Comparison of ENCODE assay signal across 9 mouse cellular contexts in genomic region chr11:103141944-103142255, GRCm38 (mm10). TPM values are rescaled to one million over a fixed set of nuclear protein-coding genes. Genes with fewer than 3 reads are reported as not detected.
DNase-seq lines count a peak whose midpoint lies in the region; ATAC-seq and TF ChIP-seq lines count a peak whose summit lies in the region.
"Had no signal": no experiment of that assay in that cellular context is flagged by ENCODE, and none has a peak within 500 bp of the region (broad histone marks: within the 10 kb centered on the region; RNA-seq: fewer than 3 reads in every experiment).

No protein-coding gene starts in this region.

- no peak overlapping the region for H3K4me2 ChIP-seq in limb, embryonic 14.5 days (replicated peaks; ENCODE audit: low read depth, low read length, severe bottlenecking)
- peak overlapping the region; percentile 34 for H3K4me2 ChIP-seq in stomach, embryonic 16.5 days (ENCODE audit: low read depth, low read length)

- intact Hi-C loops in heart, postnatal 10 days (cut with DNase I), result no loop called here

- H3K4me3 ChIP-seq in limb, embryonic 14.5 days (replicated peaks; ENCODE audit: low read length), result no peak overlapping the region
- H3K4me3 ChIP-seq in stomach, embryonic 16.5 days (replicated peaks; ENCODE audit: low read length), result no peak overlapping the region

- peak; percentile 37 for DNase-seq in embryo, embryonic 10 days (ENCODE audit: low spot score)
- no peak for DNase-seq in embryo, embryonic 9.5 days (ENCODE audit: extremely low spot score)
- DNase-seq in MN1 (ENCODE audit: low spot score), result peak; percentile 66
- peak; percentile 42 to 55 for DNase-seq in heart, postnatal 10 days
- DNase-seq in limb, embryonic 14.5 days (ENCODE audit: low spot score), result no peak
- DNase-seq in T-cell, adult 2 months (ENCODE audit: low spot score), result no peak
- DNase-seq in layer of hippocampus, postnatal 10 days (ENCODE audit: low spot score in 2 of 2), result no peak

- peak overlapping the region; percentile 25; the same call in 1 of the 2 replicates for H3K9ac ChIP-seq in limb, embryonic 14.5 days (ENCODE audit: low read depth, low read length, severe bottlenecking)
- H3K9ac ChIP-seq in stomach, embryonic 16.5 days (ENCODE audit: low read length), result peak overlapping the region; percentile 40

- no peak for ATAC-seq in limb, embryonic 14.5 days (ENCODE audit: low FRiP score, low read depth)
- ATAC-seq in stomach, embryonic 16.5 days (ENCODE audit: insufficient read depth, low FRiP score), result no peak

- TF ChIP-seq POLR2A in limb, embryonic 14.5 days (IDR thresholded peaks at IDR 0.05; ENCODE audit: borderline replicate concordance, extremely low read depth, insufficient read depth, insufficient read length), result no peak

- peak overlapping the region; percentile 67 for H3K27ac ChIP-seq in limb, embryonic 14.5 days (replicated peaks; ENCODE audit: low read depth, low read length)
- H3K27ac ChIP-seq in stomach, embryonic 16.5 days (ENCODE audit: low read length), result peak overlapping the region; percentile 98

- peaks cover 28% of the 10 kb centered on the region for H3K4me1 ChIP-seq in limb, embryonic 14.5 days (ENCODE audit: control insufficient read depth, insufficient read depth, low read length)
- peaks cover 35% of the 10 kb centered on the region for H3K4me1 ChIP-seq in stomach, embryonic 16.5 days (ENCODE audit: control insufficient read depth, insufficient read depth, low read length)

- H3K9me3 ChIP-seq in limb, embryonic 14.5 days (ENCODE audit: control insufficient read depth, low read length), result no peaks in the 10 kb centered on the region
- no peaks in the 10 kb centered on the region for H3K9me3 ChIP-seq in stomach, embryonic 16.5 days (replicated peaks; ENCODE audit: control insufficient read depth, low read length)

- peaks cover 21% of the 10 kb centered on the region for H3K36me3 ChIP-seq in limb, embryonic 14.5 days (ENCODE audit: control insufficient read depth, insufficient read depth, low read length)
- H3K36me3 ChIP-seq in stomach, embryonic 16.5 days (ENCODE audit: control insufficient read depth, insufficient read depth, low read length), result no peaks in the 10 kb centered on the region

- 38% methylated on average over 1 of the region's 1 CpGs for WGBS in limb, embryonic 14.5 days
- 22% methylated on average over 1 of the region's 1 CpGs for WGBS in stomach, embryonic 16.5 days

- no peaks in the 10 kb centered on the region for H3K27me3 ChIP-seq in limb, embryonic 14.5 days (ENCODE audit: control insufficient read depth, insufficient read depth, low read length)
- no peaks in the 10 kb centered on the region for H3K27me3 ChIP-seq in stomach, embryonic 16.5 days (ENCODE audit: control insufficient read depth, insufficient read depth, low read length)
- H3K27me3 ChIP-seq: CH12.LX had no signal

RNA-seq across cellular contexts. Expression of gene Hexim2, which starts 9.7 kb away (rescaled TPM):
- 1 to 10 TPM; 3.1 to 3.9 TPM for total RNA-seq in heart, postnatal 10 days (2021)
- polyA plus RNA-seq in limb, embryonic 14.5 days (2012; rRNA removed), result 9.4 and 10.8 TPM in 2 replicates
- 8.6 and 11.1 TPM in 2 replicates for polyA plus RNA-seq in limb, embryonic 14.5 days (2014; fragmentation: Nextera tagmentation; extraction: Ambion mirVana)
- 6.3 and 7.9 TPM in 2 replicates for polyA plus RNA-seq in stomach, embryonic 16.5 days (2015; fragmentation: Nextera tagmentation; extraction: Ambion mirVana)
- 10 to 100 TPM; 14.4 to 16.9 TPM for total RNA-seq in layer of hippocampus, postnatal 10 days (2021)

RNA-seq across cellular contexts. Expression of gene Hexim1, which starts 25.9 kb away (rescaled TPM):
- 10 to 100 TPM; 20.4 to 22.6 TPM for total RNA-seq in heart, postnatal 10 days (2021)
- 17.7 and 21.1 TPM in 2 replicates for polyA plus RNA-seq in limb, embryonic 14.5 days (2012; rRNA removed)
- polyA plus RNA-seq in limb, embryonic 14.5 days (2014; fragmentation: Nextera tagmentation; extraction: Ambion mirVana), result 7.5 and 8.4 TPM in 2 replicates
- polyA plus RNA-seq in stomach, embryonic 16.5 days (2015; fragmentation: Nextera tagmentation; extraction: Ambion mirVana), result 4.7 and 5.7 TPM in 2 replicates
- 10 to 100 TPM; 38.0 to 38.7 TPM for total RNA-seq in layer of hippocampus, postnatal 10 days (2021)

RNA-seq across cellular contexts. Expression of gene Fmnl1, which starts 29.0 kb away (rescaled TPM):
- total RNA-seq in heart, postnatal 10 days (2021), result 10 to 100 TPM; 14.4 to 15.6 TPM
- polyA plus RNA-seq in limb, embryonic 14.5 days (2012; rRNA removed), result 3.7 and 3.8 TPM in 2 replicates
- polyA plus RNA-seq in limb, embryonic 14.5 days (2014; fragmentation: Nextera tagmentation; extraction: Ambion mirVana), result 2.5 and 2.6 TPM in 2 replicates
- polyA plus RNA-seq in stomach, embryonic 16.5 days (2015; fragmentation: Nextera tagmentation; extraction: Ambion mirVana), result 3.5 and 4.4 TPM in 2 replicates
- 10 to 100 TPM; 83.4 to 87.0 TPM for total RNA-seq in layer of hippocampus, postnatal 10 days (2021)

RNA-seq across cellular contexts. Expression of gene Acbd4, which starts 40.4 kb away (rescaled TPM):
- total RNA-seq in heart, postnatal 10 days (2021), result 10 to 100 TPM; 35.5 to 37.4 TPM
- polyA plus RNA-seq in limb, embryonic 14.5 days (2012; rRNA removed), result 11.2 and 14.2 TPM in 2 replicates
- 20.2 and 25.2 TPM in 2 replicates for polyA plus RNA-seq in limb, embryonic 14.5 days (2014; fragmentation: Nextera tagmentation; extraction: Ambion mirVana)
- 31.0 and 36.4 TPM in 2 replicates for polyA plus RNA-seq in stomach, embryonic 16.5 days (2015; fragmentation: Nextera tagmentation; extraction: Ambion mirVana)
- 10 to 100 TPM; 63.1 to 66.1 TPM for total RNA-seq in layer of hippocampus, postnatal 10 days (2021)

RNA-seq across cellular contexts. Expression of gene Plcd3, which starts 40.4 kb away (rescaled TPM):
- total RNA-seq in heart, postnatal 10 days (2021), result 10 to 100 TPM; 26.7 to 27.7 TPM
- polyA plus RNA-seq in limb, embryonic 14.5 days (2012; rRNA removed), result 10.3 and 13.2 TPM in 2 replicates
- polyA plus RNA-seq in limb, embryonic 14.5 days (2014; fragmentation: Nextera tagmentation; extraction: Ambion mirVana), result 3.8 and 4.9 TPM in 2 replicates
- polyA plus RNA-seq in stomach, embryonic 16.5 days (2015; fragmentation: Nextera tagmentation; extraction: Ambion mirVana), result 5.2 and 6.5 TPM in 2 replicates
- total RNA-seq in layer of hippocampus, postnatal 10 days (2021), result 10 to 100 TPM; 13.4 to 13.7 TPM

Comparison
In these comparisons a context has a peak if more than half of its experiments do, and no peak if none do; other contexts are left out.
1. DNase-seq: peak in embryo, embryonic 10 days (single experiment), MN1 (single experiment) and heart, postnatal 10 days (2 of 2); none in embryo, embryonic 9.5 days (single experiment), limb, embryonic 14.5 days (single experiment), T-cell, adult 2 months (single experiment) and layer of hippocampus, postnatal 10 days (0 of 2).
2. RNA of gene Fmnl1, which starts 29.0 kb away (total RNA-seq): 83.4 to 87.0 TPM in layer of hippocampus, postnatal 10 days; 14.4 to 15.6 TPM in heart, postnatal 10 days; every median in the first group is over 4 times any median in the second.